Mouse (Mus musculus) kidney, adult 18-20 months (tissue): ENCODE data around the gene Abr.

Experiments used
- DNase-seq: peaks from one replicate; pipeline ENCODE4 v3.0.0; 2021

Abr gene

DNA sequence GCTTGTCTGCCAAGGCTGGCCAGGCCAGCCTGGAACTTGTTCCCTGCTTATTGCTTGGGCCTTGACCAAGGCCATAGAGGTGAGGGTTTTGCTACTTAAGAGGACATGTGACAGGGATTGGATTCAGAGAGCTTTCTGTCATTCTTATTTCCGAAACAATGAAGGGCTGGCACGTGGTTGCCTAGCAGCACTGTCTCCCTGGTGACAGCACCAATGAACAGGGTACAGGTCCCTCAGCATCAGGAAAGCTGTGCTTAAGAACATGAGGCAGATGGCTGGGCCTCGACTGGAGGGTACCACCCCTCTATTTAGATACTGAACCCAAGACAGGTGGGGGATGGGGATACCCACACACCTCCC is 171.9 kb downstream of the Abr start:
- DNase-seq, result no peak

DNA sequence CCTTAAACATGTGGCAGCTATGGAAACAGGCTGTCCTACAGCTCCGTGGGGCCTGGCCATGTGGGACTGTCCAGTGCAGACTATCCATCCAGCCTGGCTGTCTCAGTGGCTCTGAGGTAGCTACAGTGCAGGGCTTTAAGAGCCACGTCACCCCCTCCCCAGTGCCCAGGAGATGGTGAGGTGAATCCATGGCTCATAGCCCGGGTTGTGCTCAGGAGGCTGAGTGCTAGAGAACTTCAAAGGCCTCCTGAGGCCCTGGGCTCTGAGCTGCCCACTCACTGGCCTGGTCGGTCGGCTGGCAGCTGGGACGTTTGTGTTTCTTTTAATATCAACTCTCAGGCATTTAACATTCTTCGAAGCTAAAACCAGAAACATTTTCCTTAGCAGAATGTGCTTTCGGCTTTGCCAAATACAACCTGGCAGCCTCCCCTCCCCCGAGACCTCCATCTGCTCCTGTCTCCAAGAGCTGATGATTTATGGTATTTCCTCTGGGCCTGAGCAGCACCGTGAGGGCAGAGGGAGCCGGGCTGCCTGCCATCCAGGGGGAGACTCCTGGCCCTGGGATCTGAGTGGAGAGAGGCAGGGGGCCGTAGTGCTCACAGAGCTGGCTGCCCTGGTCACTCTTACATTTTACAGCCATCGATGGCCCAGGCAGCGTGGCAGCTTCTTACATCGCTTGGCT is 172.5 kb downstream of the Abr start:
- DNase-seq, result peak; percentile 41

DNA sequence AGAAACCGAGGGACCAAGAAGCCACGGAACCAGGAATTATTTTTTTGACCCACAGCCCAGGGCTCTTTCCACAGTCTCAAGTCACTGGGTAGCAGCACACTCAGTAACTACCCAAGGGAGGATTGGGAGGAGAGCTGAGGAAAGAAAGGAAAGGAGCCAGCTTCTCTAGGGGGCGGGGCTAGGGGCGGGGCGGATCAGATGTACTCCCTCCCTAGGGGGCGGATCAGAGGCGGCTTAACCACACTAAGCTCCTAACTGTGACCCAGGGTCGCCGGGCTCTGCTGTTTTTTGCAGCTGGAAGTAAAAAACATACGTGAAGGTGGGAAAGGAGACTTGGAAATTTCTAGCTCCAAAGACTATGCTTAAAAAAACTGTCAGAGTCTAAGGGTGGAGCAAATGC is 175.9 kb downstream of the Abr start:
- peak; percentile 16 for DNase-seq

DNA sequence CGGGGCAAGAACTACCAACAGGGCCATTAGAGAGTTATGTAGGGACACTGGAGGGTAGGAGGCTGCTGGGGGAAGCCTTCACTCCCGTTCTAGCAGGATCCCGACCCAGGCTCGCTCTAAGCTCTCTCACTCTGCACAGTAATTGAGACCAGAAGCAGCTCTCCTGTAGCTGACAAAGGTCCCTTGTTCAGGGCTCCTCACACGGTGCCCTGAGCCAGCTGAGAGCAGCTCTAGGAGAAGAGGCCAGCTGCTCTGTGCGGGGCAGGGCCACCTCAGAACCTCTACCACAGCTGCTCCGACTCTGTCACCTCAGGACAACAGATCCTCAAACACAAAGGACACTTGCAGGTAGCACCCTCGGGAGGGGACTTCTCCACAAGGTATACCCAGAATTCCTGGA is 176.7 kb downstream of the Abr start:
- DNase-seq, result no peak

DNA sequence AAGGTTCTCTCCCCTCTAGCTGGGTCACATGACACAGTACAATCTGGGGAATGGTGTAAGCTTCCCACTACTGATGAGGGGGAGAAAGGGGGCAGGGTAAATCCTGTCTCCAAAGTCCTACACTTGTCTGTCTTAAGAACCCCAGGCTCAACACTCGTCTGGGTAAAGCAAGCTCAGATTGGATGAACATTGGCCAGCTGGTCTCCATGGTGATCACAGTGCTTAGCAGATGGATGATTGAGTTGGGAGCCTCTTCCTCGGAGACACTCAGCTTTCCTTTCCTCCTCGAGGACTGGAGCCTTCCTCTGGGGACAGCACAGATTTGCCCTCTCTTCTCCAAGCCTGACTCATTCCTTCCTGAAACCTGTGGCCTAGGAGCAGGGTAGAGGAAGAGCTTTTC is 182.4 kb downstream of the Abr start:
- DNase-seq, result no peak

DNA sequence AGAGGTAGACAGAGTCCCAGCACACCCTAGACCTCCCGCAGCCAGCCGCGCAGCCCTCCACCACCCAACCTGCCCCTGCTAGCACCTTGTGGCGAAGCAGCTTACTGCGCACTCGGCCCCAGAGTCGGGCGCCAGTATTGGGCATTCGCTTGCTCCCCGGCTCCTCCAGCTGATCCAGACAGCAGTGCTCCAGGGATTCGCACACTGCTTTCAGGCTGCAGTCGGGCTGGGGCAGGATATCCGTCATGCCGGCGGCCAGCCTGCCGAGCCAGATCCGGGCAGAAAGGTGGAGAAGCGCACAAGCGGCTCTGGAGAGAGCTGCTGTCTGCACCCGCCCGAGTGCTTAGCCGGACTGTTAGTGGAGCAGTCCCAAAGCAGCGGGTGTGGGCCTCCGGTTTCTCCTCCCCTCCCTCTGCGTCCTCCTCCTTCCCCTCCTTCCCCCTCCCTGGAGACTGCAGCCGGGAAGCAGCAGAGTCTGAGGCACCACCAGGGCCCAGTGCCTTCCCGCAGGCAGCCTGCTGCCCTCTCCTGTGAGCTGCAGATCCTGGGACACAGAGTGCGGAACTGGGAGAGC is 185.2 kb downstream of the Abr start:
- peak; percentile 39 for DNase-seq

DNA sequence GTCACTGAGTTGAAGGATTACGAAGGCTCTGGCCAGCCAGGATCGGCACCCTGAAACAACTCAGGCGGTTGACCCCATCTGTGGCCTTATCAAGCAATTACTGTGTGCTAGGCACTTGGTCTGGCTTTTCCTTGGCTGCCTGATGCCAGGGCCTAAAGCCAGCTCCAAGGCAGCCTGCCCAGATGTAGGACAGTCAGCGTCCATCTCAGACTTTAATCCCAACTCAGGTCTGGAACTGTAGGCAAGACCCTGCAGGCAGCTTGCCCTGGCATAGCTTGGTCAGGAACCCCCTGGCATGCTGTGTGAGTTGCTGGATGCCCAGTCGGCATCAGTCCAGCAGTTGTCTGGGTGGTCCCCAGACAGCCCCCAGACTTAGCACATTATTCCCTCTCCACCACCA is 186.1 kb downstream of the Abr start:
- no peak for DNase-seq

DNA sequence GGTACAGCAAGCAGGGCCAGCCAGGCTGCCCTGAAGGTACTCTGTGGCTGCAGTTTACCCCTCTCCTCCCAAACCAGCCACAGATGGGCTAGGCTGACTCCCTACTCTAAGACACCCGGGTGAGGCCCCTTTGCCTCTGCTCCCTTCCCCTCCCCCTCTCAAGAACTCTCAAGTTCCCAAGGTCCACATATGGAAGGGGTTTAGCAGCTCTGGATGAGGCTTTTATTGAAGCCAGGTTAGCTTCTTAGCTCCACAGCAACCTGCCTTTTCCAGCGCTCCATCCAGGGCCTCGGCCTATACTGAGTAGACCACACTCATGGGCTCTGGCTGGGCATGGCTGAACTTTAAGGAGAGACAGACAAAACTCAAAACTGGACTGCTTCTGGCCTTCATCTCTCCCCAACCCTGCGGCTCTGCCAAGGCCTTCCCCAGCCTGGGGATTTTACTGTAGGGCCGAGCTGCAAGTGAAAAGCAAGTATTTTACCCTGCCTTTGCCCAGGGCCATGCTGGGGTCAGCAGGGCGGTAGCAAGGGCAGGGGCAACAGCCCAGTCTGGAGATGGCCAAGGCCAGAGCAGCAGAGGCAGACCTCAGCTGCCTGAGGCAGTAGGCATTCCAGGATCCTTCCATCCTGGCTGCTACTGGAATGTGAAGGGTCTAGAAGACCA is 192.0 kb downstream of the Abr start:
- DNase-seq, result no peak

DNA sequence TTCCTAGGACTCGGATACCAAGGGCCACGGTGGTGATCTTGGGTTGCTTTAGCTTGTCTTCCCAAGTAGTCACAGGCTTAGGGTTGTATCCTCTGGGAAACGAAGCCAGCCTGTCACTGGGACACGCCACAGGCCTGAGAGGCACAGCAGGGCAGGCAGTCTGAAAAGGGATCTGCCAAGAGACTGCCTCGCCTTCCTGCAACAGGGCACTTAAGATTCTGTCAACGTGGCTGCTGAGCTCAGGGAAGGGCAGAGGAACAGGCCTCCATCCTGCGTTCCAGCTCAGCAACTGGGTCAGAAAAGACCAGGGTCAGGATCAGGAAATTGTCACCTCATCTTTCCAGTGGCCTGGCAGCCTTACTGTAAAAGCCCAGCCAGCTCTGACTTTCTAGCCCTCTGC is 192.6 kb downstream of the Abr start:
- DNase-seq, result no peak

DNA sequence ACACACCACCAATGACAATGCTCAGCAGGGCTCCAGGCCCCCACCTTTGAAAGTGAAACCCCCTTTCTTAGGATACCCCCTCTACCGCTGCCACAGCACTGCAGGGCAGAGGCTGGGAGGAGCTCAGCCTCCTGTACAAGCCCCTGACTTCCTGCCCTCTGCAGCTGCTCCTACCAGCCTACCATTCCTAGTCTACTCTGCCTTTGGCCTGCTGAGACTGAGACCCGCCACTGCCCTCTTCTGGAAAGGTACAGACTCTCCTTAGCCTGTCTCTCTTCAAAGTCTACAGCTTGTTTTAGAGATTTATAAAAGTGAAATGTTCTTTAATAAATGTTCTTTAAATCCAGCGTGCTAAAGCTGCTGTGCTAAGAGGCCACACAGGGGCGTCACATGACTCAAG is 193.1 kb downstream of the Abr start:
- DNase-seq, result no peak

DNA sequence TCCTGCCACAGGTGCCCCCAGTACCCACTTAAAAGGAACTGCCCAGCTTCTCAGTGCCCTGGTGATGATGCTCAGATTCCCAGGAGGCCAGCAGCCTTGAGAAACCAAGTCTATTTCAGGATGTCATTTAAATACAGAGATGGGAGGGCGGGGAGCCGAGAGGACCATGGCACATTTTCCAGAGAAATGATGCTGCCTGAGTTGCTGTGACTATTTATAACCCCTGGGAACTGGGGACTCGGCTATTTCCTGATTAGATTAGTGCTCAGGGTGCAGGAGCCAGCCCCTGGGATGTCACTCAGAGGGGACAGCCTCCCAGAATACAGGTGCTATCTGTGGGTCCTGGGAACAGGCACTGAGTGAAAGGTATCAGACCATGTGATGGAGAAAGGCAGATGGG is 194.3 kb downstream of the Abr start:
- DNase-seq, result no peak

DNA sequence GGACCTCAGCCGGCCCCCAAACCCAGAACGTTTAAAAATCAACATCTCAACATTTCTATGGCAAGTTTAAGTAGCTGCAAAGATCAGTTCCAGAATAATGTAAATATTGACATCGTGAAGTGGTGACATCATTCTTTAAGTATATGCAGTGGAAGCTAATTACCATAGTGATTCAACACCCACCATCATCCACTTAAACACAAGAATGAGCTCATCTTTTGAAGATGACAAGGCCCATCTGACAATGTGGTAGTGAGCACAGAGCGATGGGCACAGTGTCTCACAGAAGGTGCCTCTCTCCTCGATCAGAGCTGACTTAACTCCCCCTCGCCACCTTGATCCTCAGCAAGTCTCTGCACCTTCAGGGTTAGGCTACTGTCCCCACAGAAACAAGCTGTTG is 196.4 kb downstream of the Abr start:
- DNase-seq, result no peak

DNA sequence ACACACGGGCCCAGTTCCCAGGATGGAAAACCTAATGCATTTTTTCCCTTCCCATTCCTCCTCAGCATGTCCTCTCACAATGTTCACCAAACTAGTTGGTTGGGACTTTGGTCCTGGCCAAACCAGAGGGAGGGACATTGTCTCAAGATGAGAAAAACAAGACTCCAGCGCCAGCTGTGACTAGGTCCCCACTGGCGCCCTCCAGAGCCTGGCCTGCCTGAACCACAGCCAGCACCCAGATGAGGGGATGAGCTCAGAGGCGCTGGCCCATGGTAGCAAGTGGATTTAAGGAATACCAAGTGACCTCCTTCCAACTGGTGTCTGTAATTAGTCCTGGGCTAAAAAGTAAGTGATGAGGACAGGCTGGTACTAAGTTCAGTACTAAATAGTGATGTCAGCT is 201.2 kb downstream of the Abr start:
- DNase-seq, result peak; percentile 15

DNA sequence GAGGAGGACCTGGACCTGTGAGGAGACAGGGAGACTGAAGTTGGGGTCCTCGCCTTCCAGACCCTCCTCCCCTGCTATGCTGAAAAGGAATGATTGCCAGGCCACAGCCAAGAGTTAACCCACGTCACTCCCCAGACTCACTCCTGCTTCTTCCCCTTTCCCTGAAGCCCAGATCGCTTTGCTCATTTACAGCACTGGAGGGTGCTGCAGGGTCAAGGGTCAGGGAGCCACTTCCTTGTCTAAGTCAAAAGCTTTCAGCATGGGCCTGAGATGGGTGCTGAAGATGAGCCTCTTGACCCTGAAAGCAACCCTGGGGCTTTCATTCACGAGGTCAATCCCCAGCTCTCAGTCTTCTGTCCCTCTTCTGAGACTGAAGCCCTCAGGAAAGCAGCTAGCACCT is 202.9 kb downstream of the Abr start:
- peak; percentile 16 for DNase-seq

DNA sequence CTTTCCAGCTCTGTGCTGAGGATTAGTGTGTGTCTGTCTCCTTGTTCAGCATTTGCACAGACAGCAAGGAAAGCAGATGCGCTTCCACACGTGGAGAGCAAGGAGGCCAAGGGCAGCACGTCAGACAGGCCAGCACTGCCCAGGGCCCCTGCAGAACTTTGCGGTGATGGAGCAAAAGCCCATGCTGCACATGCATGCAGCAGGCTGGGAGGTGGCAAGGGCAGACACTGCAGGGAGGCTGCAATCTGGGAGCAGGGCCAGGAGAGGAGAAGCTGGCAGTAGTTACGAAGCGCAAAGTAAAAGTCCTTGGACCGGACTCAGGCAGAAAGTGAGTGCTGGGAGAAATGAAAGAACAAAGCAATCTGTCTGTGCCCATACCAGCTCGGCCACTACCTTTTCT is 203.7 kb downstream of the Abr start:
- DNase-seq, result peak; percentile 12

DNA sequence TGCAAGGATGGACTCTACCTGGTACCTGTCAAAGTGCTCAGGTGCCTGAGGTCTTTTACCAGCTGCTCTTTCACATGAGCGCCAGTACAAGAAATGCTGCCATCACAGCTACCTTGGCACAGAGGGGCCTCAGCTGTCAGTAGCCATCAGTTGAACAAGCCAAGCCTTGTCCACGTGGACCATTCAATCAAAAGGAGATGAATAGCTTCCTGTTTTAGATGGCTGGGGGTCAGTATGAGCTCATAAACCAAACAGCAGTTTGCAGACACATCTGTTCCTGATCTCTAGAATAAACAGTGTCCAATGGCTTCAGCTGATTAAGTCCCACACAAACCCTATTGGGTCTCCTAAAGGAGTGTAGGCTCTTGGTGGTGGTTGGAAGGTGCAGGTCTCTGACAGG is 206.1 kb downstream of the Abr start:
- DNase-seq, result no peak

DNA sequence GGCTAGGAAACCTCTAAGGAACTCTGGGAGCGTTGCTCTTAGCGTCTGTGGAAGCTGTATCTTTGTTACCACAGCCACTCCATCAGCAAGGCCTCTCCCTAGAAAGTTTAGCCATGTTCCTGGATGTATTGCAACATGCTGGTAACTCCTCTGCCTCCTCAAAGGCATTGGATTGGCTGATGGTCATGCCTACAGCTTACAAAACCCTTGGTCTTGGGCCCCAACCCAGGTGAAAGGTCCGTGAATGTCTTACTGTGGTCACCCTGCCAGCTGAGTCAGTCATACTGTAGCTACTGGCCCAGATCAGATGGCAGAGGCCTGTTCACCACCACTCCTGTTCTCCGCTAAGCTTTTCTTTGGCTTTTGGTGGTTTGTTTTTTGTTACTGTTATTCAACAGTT is 207.1 kb downstream of the Abr start:
- DNase-seq, result no peak

DNA sequence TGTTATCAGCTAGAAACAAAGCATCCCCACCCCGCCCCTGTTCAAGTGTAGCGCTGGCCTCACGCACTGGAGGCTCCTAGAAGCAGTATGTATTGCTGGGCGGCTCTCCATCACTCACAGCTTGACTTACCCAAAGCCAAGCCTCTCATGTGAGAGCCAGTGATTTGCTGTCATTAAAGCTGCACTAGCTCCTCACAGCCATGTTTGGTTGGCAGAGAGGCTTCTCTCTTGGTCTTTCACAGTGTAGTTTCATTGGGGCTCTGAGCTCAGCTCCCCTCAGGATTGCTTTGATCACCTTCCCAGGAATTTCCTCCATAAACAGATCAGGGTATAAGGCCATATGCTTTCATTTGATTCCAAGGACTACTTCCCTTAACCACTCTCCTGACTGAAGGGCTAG is 208.9 kb downstream of the Abr start:
- DNase-seq, result no peak

DNA sequence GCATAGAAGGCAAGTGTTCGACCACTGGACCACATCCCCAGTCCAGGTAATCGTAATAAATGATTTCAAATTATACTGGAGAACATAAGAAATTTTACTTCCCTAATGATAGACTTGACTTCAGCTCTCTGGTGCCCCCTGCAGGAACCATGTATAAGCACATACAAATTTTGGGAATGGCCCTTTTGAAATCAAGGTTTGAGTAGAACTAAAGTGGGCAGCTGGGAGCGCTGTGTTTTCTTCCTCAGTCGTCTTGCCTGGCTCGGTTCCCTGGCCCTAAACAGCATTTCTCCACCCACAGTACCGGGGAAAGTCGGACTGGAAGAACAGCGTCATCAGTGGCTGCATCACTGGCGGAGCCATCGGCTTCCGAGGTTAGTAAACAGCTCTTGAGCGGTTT is 211.3 kb downstream of the Abr start:
- peak; percentile 50 for DNase-seq

DNA sequence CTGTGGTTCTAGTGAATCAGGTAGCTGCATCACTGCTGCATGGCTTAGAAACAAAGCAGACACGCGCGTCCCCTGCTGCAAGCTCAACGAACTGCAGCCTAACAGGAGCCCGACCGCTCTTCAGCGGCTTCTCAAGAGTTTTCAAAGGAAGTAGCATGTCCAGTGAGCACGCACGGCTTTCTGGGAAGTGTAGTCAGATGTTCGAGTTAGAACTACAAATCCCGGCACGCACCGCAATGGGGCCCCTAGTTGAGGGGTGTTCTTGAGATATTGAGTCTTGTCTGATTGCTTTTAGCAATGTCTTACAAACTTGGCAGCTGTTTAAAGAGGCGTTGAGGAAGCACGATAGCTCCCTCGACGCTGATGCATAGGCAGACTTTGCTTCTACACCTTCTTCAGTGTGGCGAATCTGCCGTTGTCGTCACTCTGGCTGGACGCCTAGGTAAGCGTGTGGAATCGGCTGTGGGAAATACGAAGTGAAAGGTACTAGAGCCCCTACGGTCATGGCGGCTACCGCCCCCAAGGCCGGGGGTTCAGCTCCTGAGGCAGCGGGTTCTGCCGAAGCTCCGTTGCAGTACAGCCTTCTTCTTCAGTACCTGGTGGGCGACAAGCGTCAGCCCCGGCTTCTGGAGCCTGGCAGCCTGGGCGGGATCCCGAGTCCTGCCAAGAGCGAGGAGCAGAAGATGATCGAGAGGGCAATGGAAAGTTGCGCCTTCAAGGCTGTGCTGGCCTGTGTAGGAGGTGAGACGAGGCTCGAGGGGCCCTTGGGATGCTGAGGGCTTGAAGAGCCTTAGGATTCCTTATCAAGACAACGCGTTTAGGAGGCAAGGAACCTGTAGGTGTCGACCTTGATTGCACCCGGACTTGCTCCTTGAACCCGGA is 215.2 kb downstream of the Abr start, which contains the start of gene Timm22:
Timm22 (plus strand) TSS at position 251 of the 882 bp plus-strand sequence.
- DNase-seq, result peak; percentile 97

DNA sequence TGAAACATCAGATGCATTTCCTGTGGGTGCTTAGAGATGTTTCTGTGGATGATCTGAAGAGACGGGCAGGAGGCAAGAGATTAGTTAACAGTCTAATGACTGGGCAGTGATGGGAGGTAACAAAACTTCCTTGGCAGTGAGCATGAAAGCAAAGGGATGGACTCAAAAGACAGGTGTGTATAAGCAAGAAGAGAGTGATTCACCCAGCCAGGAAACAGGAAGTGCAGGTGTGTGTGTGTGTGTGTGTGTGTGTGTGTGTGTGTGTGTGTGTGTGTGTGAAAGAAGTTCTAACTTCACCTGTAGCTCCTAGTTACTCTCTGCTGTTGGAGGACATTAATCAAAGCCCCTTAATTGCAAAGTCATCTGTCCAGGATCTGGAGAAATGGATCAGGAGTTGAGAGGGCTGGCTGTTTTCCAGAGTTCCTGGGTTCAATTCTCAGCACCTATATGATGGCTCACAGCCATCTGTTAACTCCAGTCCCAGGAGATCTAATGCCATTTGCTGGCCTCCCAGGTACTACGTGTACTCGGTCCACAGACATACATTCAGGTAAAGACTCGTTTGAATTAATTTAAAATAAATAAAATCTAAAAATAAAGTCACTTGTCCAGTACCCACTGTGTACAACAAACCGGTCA is 216.4 kb downstream of the Abr start:
- DNase-seq, result no peak

DNA sequence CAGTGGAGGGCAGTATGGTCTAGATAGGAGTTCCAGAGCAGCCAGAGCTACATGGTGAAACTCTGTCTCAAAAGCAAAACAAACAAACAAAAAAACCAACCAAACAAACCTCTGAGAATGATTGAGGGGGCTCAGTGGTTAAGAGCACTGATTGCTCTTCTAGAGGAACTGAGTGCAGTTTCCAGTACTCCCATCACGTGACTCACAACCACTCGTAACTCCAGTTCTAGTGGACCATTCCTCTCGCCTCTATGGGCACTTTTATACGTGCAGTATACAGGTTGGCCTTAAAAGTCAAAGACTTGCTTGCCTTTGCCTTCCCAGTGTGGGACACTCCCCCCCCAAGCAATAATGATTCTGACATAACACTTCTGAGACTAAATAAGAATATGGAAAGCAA is 217.0 kb downstream of the Abr start:
- DNase-seq, result no peak

DNA sequence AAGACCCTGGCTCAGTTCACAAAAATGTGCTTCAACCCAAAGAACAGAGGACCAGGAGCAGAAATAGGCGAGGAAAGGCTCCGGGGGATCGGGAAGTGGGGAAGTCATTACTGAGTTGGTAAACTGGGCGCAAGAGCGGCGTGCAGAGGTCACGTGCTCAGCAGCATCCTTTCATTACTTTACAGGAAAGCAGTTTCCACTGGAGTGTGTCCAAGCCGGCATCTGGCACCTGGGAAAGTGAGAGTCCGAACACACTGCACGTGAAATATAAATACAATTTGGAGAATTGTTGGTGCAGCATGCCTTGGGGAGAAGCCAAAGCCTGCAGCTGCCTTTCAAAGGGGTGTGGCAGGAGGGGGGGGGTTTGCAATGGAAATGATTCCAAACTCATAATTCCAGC is 220.7 kb downstream of the Abr start:
- DNase-seq, result no peak
